Mouse (Mus musculus): ENCODE results near the gene Klhl20.
A peak's percentile ranks its signal among the peaks of the same experiment; 100 is the strongest.
"Not testable (repeated sequence)": the region's sequence is repeated elsewhere in the genome, so short reads cannot be mapped to it uniquely, and the experiment has no call there.

The Klhl20 gene

DNA sequence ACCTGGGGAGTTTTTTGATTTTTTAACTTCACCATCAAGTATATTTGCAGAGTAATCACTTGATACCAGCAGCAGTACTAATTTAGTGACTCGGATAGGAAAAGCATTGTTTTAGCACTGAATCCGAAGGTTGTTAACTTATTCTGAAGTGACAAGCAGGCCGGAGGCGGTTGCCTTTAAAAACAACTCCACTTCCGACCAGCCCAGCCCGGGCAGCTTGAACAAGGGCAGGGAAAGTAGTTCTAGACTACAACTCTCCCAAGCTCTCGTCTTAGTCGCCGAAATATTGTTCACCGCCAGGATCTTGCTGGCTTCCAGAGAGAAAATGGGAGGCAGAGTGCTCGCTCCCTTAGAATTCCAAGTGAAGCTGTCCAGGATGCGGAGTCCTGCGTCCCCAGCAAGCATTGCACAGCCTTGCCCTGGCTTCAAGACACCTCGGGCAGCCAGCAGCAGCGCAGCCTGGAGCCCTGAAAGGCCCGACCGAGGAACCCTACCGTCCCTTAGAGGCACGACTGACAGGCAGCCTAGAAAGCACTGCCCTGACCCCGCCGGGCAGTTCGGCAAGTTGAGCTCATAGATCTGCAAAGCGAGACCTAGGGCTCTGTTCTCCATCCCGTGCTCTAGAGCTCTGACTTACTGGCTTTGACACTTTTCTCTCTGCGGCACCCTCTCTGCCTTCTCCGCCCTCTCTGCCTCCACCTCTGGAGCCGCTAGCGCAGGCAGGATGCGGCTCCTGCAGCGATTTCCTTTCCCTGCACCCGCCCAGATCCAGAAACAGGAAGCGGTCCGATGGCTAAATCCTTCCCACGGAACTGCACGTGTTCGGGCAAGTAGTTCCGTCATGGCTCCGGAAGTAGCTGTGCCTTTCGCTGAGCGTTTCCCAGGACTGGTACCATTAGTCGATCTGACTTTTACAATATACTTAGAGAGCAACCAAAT, at the start of gene Klhl20:
Gene Klhl20, minus strand, starts transcription at position 786 of the 939 bp plus-strand sequence.
- DNase-seq (ENCODE audit: low read depth), result peak; percentile 99

DNA sequence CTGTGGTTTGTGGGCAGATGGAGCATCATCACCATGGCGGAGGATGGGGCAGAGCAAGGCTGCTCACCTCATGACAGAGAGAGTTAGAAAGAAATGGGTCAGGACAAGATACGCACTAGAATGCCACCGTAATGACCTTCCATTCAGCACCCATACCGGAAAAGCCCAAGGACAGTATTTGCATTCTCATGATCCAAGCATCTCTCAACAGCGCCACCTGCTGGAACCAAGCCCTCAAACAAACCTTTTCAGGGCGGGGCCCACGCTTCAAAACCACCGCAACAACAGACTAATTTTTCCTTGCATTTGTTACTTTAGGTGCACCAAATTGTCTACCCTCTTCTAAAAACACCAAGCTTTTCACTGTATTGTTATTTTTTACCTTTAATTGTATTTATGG, 49.4 kb upstream of the Klhl20 start:
- peak; percentile 57 for DNase-seq (ENCODE audit: low read depth)

DNA sequence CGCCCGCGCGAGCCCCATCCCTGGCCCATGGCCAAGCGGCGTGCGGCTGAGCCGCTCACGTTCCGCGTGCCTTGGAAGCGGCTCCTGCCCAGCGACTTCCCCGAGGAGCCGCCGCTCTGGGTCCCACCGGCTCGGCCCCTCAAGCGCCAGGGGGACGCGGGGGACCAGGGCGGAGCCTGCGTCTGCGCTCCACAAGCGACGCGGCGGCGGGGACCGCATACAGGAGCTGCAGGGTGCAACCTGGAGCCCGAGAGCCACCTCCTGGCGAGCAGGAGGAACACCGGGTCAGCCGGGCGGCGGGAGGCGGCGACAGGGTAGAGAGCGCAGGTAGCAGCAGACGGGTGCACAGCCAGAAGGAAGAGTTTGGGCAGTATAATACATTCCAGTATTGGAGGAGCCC, 39.3 kb upstream of the Klhl20 start:
- peak; percentile 43 for DNase-seq (ENCODE audit: low read depth)

DNA sequence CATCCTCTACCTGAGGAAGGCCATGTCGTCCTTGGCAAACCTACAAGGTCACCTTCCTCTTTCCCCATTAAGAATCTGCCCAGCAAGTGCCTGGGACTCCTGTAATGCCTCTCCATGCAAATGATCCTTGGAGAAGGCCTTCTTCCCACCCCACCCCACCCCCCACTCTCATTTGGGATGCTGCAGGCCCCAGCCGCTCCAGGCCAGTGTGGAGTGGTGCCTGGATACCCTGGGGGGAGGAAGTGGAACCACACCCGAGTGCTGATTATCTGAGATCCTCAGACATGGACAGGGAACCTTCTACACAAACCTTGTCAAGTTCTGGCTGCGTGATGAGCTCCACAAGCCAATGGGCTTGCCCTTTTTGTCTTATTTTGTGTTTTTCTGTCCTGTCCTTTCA, 29.0 kb upstream of the Klhl20 start:
- DNase-seq (ENCODE audit: low read depth), result no peak

DNA sequence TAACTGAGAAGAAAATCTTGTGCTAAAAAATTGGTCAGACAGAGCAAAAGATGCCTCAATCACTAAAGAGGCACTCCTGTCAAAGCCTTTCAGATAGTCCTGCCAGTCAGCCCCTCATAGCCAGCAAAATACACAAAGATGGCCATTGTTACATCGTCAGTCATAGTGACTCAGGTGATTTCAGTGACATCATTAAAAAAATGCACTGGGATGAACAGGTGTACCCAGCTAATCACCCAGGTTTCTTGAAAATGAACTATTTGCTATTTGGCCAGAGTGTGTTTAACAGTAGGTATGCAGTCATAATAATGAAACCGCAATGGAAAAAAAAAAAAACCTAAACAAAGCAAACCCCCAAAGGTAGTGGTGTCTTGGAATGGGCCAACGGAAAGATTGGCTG, 27.9 kb upstream of the Klhl20 start, which contains the start of gene Tex50:
Gene Tex50, minus strand, starts transcription at position 101 of the 400 bp plus-strand sequence.
- DNase-seq (ENCODE audit: low read depth), result no peak

DNA sequence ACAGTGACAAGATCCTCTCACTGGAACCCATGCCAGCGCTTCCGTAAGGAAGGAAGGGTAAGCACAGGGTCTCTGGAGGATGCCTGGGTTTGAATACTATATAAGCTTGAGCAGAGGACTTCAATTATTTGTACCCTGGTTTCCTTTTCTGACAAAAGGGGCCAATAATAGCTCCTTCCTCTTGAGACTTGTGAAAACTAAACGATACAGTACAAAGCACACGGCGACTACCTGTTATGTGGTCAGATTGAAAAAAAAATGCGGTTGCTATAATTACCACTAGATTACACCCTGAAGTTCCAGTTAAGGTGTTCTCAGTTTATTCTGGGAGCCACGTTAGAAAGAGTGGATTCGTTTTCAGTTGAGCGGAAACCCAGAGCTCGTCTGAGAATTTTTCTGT, 25.2 kb upstream of the Klhl20 start:
- DNase-seq (ENCODE audit: low read depth), result no peak

DNA sequence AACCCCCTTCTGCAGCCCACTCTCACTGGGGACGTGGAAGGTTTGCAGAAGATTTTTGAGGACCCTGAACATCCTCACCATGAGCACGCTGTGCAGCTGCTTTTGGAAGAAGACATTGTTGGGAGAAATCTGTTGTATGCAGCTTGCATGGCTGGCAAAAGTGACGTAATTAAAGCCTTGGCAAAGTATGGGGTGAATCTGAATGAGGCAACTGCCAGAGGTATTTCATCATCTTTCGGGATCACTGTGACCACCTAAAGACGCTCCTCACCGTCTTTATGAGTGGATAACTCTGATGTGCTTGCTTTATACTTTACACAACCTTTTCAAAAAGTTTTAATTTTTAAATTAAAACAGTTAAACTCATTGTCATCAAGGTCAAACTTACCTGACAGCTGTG, 19.8 kb upstream of the Klhl20 start:
- no peak for DNase-seq (ENCODE audit: low read depth)

DNA sequence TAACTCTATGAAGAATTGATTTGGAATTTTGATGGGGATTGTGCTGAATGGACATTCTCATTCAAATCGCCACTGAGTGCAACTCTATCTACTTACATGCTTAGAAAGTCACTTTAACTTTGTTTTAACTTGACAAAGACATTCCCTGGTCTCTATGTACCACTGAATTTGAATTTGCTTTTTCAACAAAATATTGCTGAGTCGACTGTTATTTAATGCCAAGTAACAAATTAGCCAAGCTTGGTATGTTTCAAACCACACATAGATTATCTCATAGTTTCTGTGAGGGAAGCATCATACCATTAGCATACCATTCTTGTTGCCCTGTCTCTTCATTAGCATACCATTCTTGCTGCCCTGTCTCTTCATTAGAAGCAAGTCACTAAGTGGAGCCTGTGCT, 16.6 kb upstream of the Klhl20 start:
- DNase-seq (ENCODE audit: low read depth), result no peak

DNA sequence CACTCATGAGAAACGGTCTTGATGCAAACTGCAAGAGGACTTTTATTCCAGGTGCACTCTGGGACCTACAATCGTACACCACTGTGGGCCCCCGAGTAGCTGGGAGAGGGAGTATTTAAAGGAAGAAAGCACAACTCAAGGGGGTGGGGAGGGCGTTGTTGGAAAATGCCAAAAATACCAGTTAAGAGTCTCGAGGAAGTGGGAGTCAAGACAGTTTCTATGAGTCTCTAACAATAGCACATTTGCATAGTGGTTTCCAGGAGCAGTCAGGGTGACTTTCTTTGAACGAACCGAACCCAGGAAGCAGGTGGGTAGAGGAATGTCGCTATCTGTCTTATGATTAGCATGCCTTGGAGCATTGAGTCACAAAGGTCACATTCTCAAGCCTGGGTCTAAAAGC, 14.3 kb upstream of the Klhl20 start:
- DNase-seq (ENCODE audit: low read depth), result not testable (repeated sequence)

DNA sequence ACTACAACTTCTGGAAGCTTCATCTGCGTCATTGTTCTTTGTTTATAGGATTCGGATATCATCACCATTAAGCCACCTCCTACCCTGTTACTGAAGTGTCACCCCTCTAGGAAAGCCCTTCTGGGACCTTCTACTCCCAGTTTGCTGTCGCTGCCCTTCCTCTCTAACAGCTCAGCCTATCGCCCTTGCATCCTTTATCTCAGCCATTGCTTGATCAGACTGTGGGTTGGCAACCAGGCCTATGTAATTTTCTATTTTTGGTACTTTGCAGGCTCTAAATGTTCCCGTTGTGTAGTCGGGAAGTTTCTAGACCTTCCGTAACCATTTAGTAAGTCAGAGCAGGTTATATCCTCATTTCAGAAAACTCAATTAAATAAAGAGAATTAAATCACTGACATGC, 11.9 kb upstream of the Klhl20 start:
- DNase-seq (ENCODE audit: low read depth), result no peak

DNA sequence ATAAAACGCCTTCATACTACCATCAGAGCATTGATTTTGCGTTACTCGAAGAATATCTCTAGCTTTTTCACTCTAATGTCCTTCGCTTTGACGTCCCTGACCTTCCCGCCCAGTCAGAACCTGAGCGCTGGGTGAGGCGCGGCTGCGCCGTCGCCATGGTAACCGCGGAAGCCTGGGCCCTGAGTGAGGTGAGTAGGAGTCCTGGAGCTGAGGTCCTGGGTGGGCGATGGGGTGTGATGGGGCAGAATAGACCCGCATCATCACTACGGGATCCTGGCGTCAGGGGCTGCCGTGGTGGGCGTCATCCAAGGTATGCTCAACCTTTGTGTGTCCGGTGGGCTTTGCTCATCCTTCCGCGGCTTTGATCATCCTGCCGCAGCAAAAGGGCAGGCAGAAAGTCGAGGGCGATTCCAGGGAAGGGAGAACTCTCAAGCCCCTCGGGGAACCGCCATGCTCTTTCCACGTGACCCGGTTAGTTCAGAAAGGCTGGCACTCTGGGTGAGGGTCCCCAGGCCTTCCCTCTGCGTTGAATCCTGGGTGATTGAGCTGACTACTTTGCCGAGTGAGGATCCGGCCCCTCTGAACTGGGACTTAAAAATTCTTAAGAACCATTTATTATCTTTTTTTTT, 11.3 kb upstream of the Klhl20 start, which contains the start of gene Ankrd45:
Gene Ankrd45, plus strand, starts transcription at position 161 of the 629 bp plus-strand sequence.
- no peak for DNase-seq (ENCODE audit: low read depth)

DNA sequence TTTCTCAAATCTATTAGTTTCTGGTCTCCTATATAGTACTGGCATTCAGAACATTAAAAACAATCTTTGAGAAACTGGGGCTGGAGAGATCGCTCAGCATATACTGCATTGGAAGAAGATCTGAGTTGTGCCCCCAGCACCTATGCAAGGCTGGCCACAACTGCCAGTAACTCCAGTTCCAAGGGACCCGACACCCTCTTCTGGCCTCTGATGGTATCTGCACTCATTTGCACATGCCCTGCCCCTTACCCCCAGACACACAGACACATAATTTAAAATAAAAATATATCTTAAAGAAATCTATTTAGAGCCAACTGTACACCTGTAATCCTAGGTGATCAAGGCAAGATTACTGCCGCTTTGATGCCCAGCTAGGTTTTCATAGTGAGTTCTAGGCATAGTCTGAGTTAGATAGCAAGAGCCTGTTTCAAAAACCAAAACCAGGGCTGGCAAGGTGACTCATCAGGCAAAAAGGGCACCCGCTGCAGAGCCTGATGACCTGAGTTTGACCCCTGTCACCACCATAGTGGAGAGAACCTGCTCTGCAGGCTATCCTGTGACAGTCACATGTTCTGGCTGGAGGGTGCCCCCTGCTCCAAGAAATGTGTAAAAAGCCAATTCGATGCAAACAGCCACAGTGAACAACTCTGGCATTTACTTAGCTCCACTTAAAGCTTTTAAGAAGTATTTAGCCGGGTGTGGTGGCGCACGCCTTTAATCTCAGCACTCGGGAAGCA, 8.9 kb upstream of the Klhl20 start:
- DNase-seq (ENCODE audit: low read depth), result no peak

DNA sequence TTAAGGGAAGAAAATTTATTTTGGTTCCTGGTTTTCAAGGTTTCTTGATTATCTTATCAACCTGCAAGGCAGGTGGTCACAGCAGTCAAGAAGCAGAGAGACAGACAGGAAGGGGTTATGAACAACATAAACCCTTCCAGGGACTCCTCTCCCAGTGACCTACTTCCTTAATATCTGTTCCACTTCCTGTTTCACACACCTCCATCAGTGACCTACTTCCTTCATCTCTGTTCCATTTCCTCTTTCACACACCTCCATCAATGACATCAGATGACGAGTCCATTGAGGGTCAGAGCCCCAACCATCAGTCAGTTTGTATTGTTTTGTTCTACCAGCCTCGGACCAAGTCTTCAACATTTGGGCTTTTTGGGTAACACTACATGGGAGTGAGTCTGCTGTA, 8.2 kb upstream of the Klhl20 start:
- no peak for DNase-seq (ENCODE audit: low read depth)

DNA sequence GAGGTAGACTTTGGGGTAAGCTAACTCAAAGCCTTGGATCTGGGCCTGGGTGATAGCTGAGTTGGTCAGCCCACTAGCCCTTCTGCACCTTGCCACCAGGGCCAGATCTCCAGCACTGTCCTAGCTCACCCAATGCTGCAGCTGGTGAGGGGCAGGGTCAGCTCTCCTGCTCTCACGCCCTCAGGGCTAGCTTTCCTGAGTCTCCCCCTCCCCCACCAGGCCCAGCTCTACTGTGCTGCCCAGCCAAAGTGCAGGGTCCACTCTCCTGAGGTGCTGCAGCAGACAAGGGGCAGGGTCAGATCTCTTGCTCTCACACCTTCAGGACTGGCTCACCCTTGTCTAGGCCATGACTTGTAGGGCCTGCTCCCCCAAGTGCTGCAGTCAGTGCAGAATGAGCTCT, 4.8 kb downstream of the Klhl20 start:
- DNase-seq (ENCODE audit: low read depth), result no peak

DNA sequence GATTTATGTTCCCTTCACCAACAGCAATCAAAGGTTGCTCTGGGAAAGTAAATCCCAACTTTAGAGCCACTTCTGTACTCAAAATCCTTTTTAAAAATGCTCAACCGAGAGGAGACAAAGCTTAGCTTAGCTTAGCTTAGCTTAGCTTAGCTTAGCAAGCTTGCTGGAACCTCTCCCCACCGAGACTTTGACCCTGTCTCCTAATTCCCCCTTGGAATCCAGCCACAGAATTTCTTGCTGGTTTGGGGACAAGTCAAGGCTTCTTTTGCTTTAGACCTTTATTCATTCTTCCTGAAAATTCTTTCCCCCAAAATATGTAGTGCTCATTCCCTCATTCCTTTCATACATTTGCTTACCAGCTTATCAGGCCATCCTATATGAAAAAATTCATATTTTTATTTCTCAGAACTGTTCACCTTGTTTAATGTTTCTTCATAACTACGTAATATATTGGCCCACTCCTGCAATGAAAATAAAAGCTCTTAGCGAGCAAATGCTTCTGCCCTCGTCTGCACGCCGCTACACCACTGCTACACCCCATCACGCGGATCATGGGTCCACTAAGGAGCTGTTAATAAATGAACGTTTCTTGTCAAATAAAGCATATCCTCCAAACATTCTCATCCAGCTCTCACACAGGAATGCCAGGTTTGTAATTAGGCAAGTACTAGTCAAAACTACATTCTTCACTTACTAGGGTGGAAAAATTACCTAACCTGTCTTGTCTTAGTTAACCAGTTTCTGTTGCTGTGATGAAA, 8.5 kb downstream of the Klhl20 start:
- no peak for DNase-seq (ENCODE audit: low read depth)

DNA sequence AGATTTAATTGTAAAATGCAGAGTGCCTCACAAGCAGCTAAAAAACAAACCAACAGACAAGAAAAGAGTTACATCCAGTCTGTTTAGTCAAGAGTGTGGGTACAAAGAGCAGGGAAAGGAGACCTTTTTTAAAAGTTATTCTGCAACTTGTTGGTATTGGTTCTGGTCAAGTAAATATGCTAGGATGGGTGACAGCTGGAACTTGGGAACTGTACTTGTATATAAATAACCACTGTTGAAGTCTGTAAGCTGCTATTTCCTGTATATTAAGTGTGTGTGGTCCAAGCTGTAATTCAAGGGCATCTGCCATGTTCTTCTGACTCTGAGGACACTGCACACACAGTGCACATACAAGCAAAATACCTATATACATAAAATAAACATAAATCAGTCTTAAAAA, 16.7 kb downstream of the Klhl20 start:
- no peak for DNase-seq (ENCODE audit: low read depth)

DNA sequence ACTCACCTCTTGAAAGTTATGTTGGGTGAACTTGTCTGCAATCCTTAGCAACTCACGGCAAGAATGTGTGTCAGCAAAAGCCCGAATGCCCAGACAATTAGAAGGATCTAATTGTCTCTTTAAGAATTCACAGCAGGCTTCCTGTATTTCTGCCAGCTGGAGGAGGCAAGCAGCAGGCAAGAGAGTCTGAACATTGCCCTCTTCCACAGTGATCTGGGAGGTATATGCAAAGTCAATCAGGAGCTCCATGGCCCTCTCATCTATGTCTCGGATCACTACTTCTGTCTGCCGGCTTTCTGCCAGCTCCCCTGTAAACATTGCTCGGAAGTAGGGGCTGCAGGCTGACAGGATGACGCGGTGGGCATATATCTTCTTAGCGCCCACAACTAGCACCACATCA, 22.1 kb downstream of the Klhl20 start:
- no peak for DNase-seq (ENCODE audit: low read depth)

DNA sequence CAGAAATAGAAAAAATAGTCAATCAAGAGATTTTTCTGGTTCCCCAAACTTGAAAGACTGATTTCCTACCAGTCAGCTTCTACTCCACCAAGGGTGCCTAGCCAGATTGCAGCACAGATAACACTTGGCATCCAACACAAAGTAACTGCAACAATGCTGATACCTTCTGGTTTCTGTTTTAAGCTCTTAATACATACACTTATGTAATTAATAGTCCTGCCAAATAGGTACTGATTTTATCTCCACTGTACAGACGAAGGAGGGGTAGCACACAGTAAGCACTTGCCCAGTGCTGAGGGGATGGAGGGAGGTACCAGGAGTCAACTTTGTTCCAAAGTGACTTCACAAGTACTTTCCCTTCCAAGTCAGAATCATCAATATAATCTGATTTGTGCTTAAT, 27.5 kb downstream of the Klhl20 start:
- DNase-seq (ENCODE audit: low read depth), result no peak

DNA sequence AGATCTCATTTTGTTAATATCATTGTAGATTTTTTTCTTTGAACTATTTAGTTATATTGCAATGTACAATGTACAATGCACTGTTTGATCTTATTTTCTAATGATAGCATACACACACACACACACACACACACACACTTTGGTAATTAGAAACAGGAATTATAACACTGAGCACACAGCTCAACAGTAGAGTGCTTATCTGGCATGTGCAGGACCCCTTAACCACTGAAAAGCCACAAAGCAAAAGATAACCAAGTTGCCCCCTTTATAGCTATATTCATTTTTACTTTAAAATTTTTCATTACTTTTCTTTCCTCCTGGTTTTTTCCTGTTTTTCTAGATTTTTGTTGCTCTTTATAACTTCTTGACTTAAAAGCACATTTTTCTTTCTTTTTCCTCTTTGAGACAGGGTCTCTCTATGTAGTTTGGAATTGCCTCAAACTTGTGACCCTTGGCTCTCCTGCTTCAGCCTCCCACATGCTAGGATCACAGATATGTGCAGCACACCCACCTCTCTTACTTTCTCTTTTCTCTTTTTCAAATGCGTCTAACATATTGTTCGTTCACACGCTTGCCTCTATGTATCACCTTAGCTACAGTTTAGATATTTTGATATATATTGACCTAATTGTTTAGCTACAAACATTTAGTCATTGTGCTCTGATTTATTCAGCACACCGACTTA, 31.4 kb downstream of the Klhl20 start:
- no peak for DNase-seq (ENCODE audit: low read depth)

DNA sequence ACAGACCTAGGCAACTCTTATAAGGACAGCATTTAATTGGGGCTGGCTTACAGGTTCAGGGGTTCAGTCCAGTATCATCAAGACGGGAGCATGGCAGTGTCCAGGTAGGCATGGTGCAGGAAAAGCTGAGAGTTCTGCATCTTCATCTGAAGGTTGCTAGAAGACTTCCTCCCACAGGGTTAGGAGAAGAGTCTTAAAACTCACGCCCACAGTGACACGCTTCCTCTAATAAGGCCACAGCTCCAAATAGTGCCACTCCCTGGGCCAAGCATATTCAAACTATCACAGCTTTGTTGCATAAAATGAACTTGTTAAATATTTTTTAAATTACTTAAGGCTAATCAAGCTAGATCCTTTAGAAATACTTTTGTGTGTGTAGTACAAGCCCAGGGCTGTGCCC, 54.1 kb downstream of the Klhl20 start:
- no peak for DNase-seq (ENCODE audit: low read depth)

DNA sequence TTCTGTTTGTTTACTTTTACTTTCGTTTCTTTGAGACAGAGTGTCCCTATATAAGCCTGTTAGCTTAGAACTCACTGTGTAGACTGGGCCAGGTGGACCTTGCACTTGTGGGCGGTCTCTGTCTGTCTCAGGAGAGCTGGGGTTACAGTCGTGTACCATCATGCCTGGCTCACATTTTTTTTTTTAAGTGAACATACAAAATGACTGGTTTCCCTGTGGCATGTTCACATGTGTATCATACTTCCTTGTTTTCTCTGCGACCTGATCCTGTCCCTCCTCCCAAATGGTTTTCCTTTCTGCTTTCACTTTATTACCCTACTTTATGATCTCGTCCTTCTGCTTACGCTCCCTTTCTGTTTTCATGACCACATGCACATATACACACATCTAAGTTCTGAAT, 55.1 kb downstream of the Klhl20 start:
- DNase-seq (ENCODE audit: low read depth), result no peak

Measured in c-Kit-positive CD71-negative TER-119-negative erythroid progenitor cells, embryonic 14.5 days (primary cell).